Mouse (Mus musculus) urinary bladder, postnatal 25 days (tissue): ENCODE data around the gene Lsm12.

Experiments
- DNase-seq: peaks from one replicate; pipeline ENCODE4 v3.0.0; 2022; ENCODE audit warnings: low spot score

Lsm12 gene

DNA sequence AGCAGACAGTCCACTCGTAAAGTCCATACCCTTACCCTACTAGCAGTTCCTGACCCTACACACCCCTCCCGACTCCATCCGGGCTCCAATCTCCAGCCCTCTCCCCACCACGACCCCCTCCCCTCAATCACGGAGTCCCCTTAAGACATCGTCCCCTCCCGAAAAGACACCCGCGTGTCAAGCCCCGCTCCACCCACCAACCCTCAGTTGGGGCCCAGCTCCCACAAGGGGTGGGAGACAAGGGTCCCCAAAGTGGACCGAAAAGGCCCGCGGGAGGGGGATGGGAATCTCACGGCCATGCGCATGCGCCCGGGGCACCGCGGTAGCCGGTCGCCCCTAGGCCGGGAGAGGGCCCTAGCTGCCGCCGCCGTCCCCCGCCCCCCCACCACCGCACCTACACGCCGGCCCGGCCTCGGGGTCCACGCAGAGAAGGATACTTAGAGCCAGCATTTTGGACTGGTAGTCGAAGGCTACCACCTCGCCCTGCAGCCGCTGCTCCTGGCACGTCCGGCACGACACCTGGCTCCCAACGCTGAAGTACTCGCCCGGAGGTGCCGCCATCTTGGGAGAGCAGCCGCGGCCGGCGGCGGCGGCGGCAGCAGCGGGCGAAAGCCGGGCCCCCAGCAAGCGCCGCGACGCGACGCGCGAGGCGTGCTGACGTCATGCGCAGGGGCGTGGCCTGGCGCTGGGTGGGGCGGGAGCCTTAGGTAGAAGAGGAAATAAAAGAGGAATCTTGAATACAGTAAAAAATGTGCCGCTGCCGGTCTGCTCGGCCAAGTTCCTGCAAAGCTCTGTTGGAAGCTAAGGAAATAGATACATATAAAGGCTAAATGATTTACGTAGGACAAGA, at the start of gene Lsm12:
Gene Lsm12, minus strand, starts transcription at position 651 of the 850 bp plus-strand sequence.
- peak; percentile 99 for DNase-seq

DNA sequence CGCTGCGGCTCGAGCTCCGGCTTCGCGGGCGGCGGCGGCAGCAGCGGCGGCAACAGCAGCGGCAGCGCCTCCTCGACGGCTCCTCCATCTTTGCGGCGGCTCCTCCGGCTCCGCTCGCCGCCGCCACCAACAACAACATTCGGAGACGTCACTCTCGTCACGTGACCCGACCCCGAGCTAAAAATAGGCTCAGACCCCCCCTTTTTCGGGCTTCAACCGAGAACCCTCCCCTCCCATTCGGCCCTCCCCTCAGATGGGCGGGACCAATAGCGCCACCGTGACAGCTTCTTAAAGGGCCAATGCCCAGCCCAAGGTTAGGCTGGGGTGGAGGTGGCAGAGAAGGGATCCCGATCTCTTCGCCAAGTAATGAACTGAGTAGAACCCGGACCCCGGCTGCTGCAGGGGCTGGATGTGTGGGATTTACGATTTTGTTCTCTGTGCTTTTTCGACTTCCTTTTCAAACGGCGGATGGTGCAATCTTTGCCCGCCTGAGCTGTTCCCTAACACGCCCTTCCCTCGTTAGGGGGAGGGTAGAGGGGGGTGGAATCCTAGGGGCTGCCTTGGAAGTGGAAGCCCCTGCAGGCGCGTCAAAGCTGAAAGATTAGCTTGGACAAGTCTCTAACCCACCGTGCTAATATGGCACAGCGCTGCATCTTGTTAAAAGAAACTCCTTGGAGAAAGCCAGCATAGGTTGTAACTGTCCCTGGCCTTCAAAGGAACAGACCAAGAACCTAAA, 45.1 kb upstream of the Lsm12 start, which contains the start of gene Hdac5:
Gene Hdac5, minus strand, starts transcription at position 161 of the 736 bp plus-strand sequence.
- DNase-seq: peak; percentile 95

DNA sequence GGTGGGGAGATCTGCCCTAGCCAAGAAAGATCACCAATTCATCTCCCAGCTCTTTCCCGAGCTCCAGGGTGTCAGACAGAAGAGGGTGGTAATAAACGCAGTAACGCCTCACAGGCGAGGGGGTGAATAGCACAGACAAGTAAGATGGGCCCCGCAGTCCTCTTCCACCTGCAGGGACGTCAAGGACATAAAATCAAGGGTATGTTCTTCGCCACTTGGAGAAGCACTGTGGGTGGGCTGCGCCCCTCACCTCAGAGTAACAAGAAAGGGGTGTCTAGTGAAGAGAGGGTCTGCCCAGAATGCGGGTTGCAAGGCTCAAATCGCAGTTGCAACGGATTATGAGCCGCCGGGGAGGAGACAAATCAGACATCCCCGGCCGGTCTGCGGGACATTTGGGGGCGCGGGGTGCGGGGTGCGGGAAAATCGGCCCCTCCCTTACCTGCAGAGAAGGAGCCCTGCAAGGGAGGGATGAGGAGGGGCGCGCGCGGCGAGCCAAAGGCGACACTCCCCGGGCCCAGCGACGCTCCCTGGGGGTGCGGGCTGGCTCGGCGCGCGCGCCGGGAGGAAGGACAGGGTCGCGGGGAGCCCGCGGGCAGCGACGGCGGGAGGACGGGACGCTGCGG, 44.3 kb upstream of the Lsm12 start:
- no peak for DNase-seq

DNA sequence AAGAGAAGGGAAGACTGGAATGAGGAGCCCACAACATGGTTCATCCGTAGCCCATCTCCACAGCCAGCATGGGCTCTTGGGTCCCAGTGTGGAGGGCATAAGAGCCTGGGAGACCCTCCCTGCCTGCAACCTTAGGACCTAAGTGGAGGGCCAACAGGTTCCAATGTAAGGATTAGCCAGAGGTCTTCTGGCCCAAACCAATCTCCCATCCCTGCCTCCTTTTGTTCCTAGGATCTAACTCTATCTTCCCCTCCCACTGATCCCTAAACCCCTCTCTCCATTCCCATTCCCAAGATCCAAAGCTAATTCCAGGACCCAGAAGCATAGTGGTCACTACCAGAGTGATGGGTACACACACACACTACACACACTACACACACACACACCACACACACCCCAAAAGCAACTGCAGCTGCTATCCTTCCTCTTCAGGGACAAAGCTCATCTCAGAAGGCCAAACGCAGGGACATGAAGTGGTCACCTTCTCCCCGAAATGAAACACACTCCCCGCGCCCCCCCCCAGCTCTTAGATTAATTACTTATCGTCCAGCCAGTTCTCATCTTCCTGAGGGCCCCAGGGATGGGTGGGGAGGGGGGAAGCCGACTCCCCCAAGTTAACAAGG, 43.7 kb upstream of the Lsm12 start:
- DNase-seq: no peak

DNA sequence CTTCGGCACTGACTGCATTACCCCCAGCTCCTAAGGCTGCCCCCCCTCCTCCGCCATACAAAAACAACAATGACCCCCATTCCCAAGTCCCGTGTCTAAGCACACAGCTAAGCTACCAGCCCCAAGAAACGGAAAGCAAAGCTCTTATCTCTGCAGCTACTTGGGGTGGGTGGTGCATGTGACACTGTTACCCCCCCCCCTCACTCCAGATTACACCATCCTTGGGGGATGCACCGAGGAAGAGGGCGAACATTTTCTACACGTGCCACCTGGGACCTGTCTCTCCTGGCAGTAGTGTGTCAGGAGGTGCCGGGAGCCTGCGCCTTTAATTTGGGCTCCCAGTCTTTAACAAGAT, 43.1 kb upstream of the Lsm12 start:
- DNase-seq: no peak

DNA sequence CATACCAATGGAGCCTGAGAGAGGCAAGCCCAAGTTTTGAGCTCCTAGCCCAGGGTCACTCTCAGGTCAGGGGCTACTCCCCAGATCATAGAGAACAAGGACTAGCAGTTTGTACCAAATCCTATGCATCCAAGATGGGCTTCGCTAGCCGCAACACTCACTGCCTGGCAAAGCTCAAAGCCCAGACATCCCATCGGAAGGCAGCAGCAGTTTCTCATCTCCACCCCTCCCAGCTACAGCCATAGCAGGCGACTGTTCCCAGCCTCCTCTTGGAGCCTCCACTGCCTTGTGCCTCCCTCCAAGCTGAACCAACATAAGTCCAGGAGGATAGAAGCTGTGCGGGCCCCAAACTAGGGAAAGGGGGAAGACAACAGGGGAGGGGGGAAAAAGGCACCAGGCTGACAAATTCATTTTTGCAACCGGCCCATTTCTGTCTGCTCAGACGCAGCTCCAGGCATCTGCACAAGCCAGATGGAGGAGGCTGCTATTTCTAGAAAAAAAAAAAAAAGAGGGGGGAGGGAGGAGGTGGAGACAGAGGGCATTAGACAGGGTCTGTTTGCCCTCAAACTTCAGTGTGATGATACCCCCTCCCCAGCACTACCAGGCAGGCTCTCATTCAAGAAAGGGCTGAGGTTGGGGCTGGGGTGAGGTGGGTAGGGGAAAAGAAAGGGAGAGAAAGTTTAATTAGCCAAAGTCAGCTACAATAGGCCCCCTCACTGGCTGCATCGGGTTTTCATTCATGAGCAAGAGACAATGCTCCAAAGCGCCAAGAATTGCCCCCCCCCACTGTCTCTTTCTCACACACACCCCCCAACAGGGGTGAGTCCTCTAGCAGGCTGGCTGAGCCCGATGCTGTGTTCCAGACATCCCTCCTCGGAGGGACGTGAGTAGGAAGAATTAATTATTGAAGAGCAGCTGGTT, 42.4 kb upstream of the Lsm12 start:
- DNase-seq: no peak

DNA sequence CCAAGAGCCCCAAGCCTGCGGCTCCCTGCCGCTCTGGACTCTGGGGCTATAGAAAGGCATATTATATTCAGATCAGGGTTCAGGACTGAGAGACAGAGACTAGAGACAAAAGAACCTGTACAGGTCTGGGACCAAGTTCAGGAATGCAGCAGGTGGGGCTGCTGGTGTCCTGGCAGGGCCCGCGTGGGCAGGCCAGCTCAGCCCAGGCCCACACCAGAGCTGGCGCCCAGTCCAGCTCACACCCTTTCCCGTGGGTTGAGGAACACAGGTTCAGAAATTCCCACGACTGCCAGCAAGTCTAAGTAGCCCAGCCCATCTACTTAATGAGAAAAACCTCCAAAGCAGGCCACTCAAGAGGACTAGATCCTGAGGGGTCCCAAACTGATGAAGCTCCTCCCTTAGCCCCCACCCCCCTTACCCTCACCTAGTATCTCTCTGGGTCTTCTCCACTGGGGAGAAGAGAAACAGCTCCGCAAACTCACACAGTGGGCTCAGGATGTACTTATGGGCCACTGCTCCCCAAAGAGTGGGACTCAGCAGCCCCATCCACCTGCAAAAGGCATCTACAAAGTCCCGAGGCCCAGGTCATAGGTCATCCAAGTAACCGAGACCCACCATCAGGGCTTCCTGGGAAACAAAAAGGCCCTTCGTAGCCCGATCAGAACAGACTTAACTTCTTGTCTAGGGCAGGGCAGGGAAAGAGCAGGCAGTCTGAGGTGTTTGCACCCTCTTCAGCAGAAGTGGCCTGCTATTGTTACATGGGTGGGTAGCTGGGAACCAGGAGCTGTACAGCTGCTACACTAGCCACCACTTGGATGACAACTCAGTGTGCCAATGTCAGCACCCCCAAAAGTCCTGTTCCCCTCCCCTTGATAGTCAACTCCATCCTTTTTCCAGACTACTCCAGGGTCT, 41.2 kb upstream of the Lsm12 start:
- no peak for DNase-seq

DNA sequence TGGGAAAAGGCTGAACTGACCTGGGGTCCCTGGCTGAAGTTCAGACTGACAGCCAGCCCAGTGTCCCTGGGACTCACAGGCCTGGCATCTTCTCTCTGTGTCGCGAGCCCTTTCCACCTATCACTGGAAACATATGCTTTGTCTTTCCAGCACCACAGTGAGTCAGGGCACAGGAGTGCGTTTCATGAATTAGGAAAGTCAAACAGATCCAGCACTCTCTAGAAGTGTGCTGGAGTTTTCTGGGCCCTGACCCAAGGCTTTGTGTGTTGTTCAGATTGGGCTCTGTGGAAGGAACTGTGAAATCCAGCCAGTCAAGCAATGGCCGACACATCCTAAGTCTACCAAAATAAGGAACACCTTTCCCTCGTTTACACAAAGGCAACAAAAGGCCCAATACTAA, 40.1 kb upstream of the Lsm12 start:
- no peak for DNase-seq

DNA sequence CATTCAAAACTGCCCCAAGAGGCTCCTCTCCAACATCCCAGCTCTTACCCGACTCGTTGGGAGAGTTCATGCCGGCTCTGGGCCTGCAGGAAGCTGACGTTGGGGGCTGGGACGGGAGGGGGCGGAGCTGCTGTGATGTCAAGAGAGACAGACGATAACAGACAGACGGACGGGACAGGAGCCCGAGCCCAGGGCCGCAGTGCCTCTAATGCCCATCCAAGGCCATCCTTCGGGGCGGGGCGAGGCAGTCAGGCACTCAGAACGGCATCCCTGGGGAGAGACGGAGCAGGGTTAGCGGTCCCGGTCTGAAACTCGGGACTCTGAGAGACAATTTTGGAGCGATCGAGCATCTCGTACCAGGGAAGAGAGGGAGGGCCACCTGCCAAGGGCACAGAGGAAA, 39.6 kb upstream of the Lsm12 start:
- DNase-seq: no peak

DNA sequence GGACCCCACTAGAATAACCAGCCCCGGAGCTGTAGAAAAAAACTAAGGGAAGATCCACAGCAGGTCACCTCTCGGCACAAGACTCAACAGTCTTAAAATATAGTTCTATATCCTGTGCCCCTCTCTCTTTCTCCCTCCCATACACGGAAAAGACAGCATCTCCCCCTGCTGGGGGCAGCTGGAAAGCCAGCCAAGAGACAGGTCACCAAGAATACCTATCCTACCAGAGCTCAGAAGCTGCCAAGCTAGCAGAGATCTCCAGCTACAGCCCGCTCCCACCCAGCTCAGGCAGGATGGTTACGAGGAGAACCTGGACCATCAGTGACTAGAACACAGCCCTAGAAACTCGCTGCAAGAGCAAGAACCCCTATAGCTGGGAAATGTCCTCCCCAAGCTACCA, 38.1 kb upstream of the Lsm12 start:
- no peak for DNase-seq

DNA sequence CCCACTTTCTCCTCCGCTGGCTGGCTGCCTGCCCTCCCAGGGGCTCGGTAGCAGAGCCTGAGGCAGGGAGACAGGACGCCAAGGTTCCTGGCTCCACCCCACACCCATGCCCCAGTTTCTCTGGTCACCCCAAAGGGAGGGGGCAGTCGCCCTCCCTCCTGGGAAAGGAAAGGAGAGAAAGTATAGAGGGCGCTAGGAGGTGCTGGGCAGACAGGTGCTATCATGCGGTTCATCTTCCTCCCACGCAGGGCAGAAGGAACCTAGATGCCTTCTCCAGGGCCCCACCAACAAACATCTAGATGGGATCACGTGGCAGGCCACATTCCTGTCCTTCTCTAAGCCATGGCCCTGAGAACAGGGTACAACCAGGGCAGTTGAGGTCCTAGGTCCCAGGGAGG, 36.9 kb upstream of the Lsm12 start:
- no peak for DNase-seq

DNA sequence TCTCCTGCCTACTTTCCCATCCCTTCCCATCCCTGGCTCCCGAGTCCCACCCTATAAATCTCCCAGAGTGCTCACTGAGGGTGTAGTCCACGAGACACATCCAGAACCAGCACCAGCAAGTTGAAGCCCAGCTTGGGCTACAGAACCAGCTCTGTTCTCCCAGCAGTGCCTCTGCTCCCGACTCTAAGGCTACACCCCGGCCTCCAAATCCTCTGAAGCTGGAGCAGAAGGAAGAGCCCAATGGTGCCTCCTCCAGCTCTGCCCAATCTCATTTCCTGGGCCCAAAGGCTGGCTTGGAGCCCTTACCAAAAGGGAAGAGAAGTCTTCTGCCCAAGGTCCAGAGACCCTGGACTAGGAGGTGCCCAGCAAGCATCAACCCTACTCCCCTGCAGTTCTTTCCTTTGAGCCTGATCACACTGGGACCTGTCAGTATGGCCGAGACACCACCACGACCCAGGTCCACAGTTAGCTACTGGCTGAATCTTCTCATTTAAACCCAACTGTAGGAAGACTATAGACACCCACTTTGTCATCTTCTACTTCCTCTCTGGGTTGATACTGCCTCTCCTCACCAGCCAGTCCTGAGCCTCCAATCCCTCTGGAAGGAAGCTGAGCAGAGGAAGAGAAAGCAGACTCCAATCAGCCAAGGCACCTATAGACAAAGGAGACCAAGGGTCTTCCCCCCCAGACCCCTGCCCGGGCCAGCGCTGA, 36.3 kb upstream of the Lsm12 start:
- DNase-seq: no peak

DNA sequence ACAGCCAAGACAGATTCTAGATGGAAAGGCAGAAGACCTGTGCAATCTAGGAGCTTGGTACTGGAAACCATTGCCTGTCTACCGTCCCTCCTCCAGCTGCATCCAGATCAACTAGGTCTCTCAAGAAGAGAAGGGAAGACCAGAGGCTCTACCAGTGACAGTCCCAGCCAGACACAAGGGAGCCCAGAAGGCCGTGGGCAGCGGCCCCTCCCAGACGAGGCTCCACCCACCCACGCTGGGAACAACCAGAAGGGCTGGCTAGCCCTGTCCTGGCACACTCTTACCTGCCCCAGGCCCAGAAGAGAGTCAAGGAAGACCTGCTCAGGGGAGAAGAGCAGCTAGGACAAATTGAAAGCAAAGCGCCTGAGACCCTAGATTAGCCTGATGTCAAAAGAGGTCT, 35.4 kb upstream of the Lsm12 start:
- DNase-seq: no peak

DNA sequence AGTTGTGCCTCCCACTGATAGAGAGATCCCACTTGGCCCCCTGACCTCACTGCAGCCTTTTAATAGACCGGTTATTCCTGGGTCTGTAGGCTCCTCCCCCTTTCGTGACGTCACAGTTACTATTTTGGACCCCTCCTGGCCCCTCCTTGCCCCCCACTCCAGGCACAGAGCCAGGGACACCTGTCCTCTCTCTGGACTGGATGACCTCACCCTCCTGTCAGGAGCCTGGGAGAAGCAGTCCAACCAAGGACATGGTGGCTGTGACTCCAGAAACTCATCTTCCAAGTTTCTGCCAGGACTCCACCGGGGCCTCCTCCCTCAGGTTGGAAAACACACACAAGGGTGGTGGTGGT, 34.9 kb upstream of the Lsm12 start:
- DNase-seq: no peak

DNA sequence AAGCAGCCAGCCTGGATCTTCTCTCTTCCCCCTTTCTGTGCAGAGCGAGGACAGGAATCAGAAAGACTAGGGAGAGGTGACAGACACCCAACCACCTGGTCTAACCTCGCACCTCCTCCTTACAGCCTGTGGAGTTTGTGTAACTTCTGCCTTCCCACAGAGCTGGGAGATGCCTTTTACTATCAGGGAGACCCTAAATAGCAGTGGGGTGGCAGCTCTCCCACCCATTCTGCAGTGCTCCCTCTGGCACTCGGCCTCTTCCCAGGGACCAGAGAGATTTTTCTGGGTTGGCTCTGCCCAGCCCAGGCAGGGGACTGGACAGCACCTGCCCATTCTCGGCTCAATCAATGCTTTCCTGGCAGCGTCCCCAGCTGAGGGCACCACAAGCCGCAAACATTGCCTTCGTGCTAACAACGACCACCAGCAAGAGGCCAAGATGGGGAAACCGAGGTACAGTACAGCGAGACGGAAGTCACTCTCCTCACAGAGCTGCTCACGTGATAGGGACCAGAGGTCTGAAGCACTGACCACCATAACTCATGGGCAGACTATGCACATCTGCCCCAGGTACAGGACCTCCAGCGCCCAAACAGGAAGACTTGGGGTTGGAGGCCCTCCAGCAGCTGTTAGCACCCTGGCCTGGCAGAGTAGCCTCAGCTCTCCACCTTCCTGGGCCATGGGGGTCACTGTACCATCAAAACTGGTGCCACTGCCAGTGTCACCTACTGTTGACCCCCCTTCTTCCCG, 34.3 kb upstream of the Lsm12 start:
- no peak for DNase-seq

DNA sequence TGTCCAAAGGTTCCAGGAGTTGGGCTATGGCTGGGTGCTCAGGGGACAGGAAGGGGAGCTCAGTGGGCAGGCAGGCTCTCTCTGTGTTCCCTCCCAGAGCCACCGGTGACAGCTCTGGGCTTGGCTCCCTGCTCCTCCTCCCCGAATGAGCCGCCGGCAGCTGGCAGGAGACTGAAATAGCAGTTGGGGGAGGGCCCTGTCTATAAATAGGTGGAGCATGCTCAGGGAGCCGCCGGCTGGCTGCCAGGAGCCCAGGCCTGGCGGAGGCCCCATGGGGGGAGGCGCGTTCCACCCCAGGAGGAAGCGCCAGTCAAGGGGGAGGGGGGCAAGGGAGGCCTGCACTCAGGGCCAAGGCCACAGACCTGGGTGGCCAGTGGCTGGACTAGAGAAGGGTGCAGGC, 33.7 kb upstream of the Lsm12 start:
- DNase-seq: peak; percentile 87

DNA sequence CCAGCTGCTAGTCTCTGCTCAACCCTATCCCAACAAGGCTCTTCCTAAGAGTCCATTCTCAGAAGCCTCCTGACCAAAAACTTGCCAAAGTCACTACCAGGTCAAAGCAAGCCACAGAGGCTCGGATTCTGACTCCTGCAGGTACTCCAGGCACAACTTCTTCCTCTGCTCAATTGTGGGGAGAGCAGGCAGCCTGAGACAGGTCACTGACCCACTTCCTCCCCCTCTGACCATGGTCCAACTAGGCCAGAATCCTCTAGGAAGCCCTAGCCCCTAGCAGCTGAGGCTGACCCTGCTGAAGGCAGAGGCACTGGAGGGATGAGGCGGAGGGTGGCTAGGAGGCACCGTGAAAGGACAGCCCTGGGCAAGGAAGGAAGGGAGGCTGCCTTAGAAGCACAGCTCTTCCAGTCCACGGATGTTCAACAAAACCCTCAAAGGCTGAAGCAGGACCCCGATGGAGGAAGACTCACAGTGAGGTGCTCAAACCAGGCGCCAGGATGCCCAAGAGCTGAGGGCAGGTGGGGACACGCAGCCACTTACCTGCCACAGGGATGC, 32.9 kb upstream of the Lsm12 start:
- no peak for DNase-seq

DNA sequence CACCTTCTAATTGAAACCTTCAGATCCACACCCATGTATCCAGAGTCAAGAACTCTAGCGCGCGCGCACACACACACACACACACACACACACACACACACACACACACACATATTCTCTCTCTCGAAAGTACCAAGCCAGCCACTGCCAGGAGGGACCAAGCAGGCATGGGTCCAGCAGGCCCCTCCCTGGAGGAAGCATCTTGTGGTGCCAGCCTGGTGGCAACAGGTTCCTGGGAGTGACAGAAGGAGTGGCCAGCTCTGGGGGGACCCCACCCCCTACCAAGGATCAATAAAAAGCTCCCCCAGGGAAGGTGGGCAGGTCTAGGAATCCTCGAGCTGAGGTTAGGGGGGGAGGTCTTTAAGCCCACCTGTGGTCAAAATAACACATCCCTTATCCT, 32.3 kb upstream of the Lsm12 start:
- no peak for DNase-seq

DNA sequence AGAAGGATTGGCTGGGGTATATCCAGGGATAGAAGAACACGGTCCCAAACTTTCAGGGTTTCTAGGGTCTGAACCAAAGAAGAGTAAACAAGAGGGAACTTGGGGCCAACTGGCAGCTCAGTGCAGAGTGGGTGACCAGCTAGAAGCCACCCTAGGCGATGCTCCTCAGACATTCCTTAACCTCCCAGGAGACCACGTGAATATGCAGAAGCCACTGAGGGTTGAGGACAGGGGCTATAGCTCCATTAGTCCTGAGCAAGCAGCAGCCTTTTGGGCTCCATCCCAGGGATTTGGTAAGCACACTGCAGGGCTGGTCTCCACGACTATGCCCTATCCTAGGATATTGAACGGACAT, 31.8 kb upstream of the Lsm12 start:
- DNase-seq: no peak
